Mouse (Mus musculus) thymus, postnatal 14 days (tissue): ENCODE results near the gene Adamts5.

ENCODE experiments used
- DNase-seq: peaks from one replicate; pipeline ENCODE4 v3.0.0; 2021

Adamts5 gene

GRCm38 (mm10) chr16:85901581-85901910 is at the start of gene Adamts5:
TSS of gene Adamts5 (minus strand) at chr16:85901828.
- no peak for DNase-seq

DNA sequence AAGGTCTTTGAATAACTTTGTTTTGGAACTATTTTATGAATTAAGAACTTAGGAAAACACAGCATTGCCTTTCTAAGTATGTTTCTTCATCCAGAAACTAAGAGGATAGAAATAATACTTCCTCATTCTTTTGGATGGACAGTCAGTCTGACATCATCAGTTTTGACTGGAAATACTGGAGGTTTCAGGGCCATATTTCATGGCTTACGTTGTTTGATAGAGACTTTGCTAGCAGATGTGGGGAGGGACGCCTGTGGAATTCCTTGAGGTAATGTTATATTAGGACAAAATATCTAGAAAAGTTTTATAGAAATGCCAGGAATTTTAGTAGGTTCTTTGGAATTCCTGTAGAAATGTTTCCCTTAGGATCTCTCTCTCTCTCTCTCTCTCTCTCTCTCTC is 48.7 kb upstream of the Adamts5 start:
- no peak for DNase-seq

DNA sequence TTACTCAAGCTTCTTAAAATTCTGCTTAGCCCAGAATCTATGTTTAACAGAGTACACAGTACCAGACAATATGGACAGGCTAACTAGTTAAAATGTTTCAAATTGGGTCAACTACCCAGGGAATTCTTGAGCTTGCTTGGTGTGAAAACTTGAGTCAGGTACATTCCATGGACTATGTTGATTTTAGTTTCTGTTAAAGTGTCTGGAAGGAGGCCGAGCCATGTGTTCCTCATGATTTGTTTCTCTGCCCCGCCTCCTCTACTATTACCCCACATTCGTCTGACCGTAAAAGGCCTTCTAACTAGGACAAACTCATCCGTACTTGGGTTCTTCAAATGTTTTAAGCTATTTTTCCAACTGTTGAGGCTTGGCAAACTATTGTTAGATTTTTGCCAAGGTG is 24.4 kb upstream of the Adamts5 start:
- DNase-seq, result no peak

DNA sequence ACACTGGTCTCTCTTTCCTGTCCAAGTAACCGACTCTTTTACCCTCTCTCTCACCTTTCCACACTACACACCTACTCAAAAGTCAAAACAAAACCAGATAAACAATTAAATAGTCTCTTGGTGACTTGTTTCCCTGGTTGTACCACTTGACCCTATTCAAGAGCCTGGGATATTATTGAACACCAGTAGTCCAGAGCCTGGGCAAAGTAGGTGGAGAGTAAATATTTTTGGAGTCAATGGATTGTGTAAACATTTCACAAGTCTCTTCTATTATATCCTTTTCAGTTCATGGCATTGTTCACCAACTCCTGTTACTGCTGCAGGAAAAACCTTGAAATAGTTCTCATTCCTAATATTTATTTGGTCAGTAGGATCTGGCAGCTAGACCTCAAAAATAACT is 20.8 kb upstream of the Adamts5 start:
- DNase-seq, result no peak

- DNase-seq, result no peak
These were observed 18.5 kb upstream of the Adamts5 start for GRCm38 (mm10) chr16:85920122-85920521.

- DNase-seq, result no peak
These were observed 687 bp downstream of the Adamts5 start for GRCm38 (mm10) chr16:85900702-85901580.

- DNase-seq, result no peak
These were observed 1.6 kb downstream of the Adamts5 start for GRCm38 (mm10) chr16:85899790-85900587.

- no peak for DNase-seq
These were observed 2.3 kb downstream of the Adamts5 start for GRCm38 (mm10) chr16:85899301-85899721.

DNA sequence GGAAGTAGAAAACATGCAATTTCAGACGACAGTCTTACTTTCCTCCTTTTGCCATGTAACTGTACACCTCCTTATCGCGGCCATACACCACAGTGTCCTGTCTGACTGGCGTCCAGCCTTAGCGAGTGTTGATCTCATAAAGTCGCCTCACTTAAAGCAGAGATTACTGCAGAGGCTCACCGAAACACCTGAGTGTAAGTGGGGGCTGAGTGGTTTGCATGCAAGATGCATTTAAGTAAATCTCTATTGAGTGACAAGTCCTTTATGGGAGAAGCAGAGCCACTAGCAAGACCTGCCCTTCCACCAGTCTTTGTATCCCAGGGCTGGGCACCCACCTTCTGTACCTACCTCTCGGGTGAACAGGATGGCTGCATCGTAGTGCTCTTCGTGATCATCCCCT is 2.8 kb downstream of the Adamts5 start:
- no peak for DNase-seq

GRCm38 (mm10) chr16:85898391-85898790 is 3.2 kb downstream of the Adamts5 start:
- no peak for DNase-seq

DNA sequence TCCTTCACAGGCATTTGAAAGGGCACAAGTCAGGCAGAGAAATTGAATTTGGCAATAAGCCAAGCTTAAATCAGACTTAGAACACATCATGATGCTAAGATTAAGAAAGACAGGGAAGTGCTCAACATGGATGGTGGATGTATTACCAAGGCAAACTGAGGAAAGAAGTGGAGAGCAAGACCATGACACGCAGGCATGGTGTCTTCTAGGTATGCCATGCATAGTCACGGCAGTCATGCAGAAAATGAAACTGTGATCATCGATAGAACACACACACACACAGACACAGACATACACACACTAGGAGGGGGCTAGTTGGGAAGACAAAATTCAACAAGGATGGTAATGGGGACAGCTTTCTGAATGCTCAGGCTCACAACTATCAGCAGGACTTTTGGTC is 3.8 kb downstream of the Adamts5 start:
- no peak for DNase-seq

- no peak for DNase-seq
These were observed 5.7 kb downstream of the Adamts5 start for GRCm38 (mm10) chr16:85895948-85896347.

DNA sequence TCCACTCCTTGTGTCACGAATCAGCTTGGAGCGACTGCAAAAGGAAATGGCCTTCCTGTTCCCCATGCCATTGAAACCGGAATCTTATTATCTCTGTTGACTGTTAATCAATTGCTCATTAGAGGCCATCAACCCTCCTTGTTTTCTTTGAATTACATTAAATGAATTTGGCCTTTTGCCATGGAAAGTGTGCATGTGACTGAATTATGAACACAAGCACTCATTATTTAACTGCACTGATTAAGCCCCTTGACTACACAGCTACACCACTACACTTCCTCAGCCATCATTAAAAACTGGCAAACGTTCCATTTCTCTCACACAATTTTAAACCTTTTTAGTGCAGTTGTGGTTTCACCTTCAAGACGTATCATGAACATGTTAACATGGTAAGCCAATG is 11.8 kb downstream of the Adamts5 start:
- no peak for DNase-seq

GRCm38 (mm10) chr16:85887289-85888051 is 14.2 kb downstream of the Adamts5 start:
- no peak for DNase-seq

DNA sequence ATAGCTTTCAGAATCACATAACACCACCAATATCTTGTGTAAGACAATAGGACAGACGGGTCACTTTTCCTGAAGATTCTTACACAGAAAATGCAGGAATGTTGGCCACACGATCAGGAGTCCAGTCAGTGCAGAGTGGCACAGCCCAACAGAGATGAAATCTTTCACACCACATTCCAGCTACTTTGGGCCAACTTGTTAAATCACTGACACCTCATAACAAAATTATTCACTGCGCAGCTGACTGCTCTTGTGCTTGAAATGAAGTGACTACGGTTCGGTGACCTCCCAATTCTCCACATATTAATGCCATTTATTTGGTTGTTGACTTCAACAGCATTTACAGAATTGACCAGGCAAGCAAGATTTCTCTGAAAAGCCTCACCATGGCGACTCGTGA is 22.6 kb downstream of the Adamts5 start:
- DNase-seq, result no peak

- DNase-seq, result no peak
These were observed 27.5 kb downstream of the Adamts5 start for GRCm38 (mm10) chr16:85874141-85874540.

GRCm38 (mm10) chr16:85871971-85872370 is 29.7 kb downstream of the Adamts5 start:
- no peak for DNase-seq

- no peak for DNase-seq
These were observed 30.4 kb downstream of the Adamts5 start for GRCm38 (mm10) chr16:85871248-85871647.

- no peak for DNase-seq
These were observed 36.8 kb downstream of the Adamts5 start for GRCm38 (mm10) chr16:85864691-85865389.

DNA sequence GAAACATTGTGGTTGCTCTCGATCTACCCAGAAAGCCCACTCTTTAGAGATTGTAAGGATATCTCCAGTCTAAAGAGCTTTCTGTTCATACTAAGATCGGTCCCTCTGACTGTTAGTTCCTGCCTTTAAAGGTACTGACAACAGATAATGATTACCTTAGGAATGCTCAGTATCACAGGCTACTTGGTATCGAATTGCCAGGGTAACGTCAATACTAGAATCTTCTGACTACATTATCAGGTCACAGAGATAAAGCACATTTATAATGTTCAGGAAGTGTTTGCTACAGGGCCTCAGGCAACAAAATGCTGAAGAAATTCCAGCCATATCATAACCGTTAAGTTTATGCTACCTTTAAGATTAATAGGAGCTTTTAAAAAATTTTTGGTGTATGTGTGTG is 47.1 kb downstream of the Adamts5 start:
- no peak for DNase-seq

GRCm38 (mm10) chr16:85827066-85827465 is 74.6 kb downstream of the Adamts5 start:
- no peak for DNase-seq

DNA sequence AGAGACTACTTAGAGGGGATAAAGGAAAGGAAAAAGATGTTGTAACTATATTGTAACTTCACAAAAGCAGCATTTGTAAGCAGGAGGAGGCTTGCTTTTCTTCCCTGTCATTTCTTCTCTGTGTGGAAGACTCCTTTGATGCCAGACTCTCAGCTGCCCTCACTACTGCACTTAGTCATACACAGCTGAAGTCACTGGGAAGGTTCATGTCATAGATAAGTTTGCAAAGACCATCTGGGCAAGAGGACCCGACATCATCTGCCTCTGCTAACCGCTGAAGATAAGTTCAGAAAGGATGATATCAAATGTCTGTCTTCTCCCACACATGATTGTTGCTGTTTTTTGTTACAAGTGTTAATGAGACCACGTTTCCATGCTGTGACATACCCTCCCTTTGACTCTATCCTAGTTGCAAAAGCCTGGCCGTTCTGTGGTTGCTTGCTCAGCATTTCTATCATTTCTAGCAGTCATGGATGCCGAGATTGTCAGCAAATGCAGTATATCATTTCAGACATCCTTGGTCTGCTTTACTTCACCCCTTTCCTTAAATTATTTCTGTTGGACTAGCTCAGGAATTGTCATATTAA is 79.2 kb downstream of the Adamts5 start:
- DNase-seq, result no peak
